Mouse (Mus musculus) heart, adult 8-10 months (tissue): ENCODE data around the gene Ppp1r36. TPM values are rescaled to one million over a fixed set of nuclear protein-coding genes. Genes with fewer than 3 reads are reported as not detected.

Experiments
- DNase-seq: peaks from one replicate; pipeline ENCODE4 v3.0.0; 2022; ENCODE audit warnings: low spot score
- total RNA-seq, 4 experiments: library from RNA; stranded (reverse); gene quantifications; 2 replicates each; pipeline ENCODE4 v1.2.4; 2022

The Ppp1r36 gene
- under 1 TPM in 2 of 4 experiments, not detected in 2; 0.41 to 0.69 TPM for total RNA-seq

GRCm38 (mm10) chr12:76417433-76417854 lies at the start of gene Ppp1r36:
TSS of gene Ppp1r36 (plus strand) at chr12:76417538.
- DNase-seq, result no peak

GRCm38 (mm10) chr12:76368201-76368789 lies 49.0 kb upstream of the Ppp1r36 start:
- DNase-seq, result no peak

GRCm38 (mm10) chr12:76368790-76369205 lies 48.5 kb upstream of the Ppp1r36 start:
- DNase-seq, result no peak

GRCm38 (mm10) chr12:76369206-76369977 lies 47.9 kb upstream of the Ppp1r36 start, which contains the start of gene Zbtb25:
TSS of gene Zbtb25 (minus strand) at chr12:76369602.
- peak; percentile 61 for DNase-seq

GRCm38 (mm10) chr12:76369978-76370830 lies 47.1 kb upstream of the Ppp1r36 start, which contains the start of gene Zbtb1:
TSS of gene Zbtb1 (plus strand) at chr12:76370266.
- DNase-seq, result peak; percentile 66

GRCm38 (mm10) chr12:76370831-76371571 lies 46.3 kb upstream of the Ppp1r36 start:
- DNase-seq, result peak; percentile 63

- no peak for DNase-seq
Measured at GRCm38 (mm10) chr12:76372046-76372445, 45.3 kb upstream of the Ppp1r36 start.

- DNase-seq, result no peak
Measured at GRCm38 (mm10) chr12:76372881-76373818, 44.2 kb upstream of the Ppp1r36 start.

- DNase-seq, result no peak
Measured at GRCm38 (mm10) chr12:76373991-76374390, 43.3 kb upstream of the Ppp1r36 start.

GRCm38 (mm10) chr12:76374911-76375310 lies 42.4 kb upstream of the Ppp1r36 start:
- DNase-seq, result no peak

GRCm38 (mm10) chr12:76375506-76375905 lies 41.8 kb upstream of the Ppp1r36 start:
- no peak for DNase-seq

- no peak for DNase-seq
Measured at GRCm38 (mm10) chr12:76376649-76377048, 40.7 kb upstream of the Ppp1r36 start.

- DNase-seq, result no peak
Measured at GRCm38 (mm10) chr12:76377059-76377458, 40.3 kb upstream of the Ppp1r36 start.

GRCm38 (mm10) chr12:76377726-76378125 lies 39.6 kb upstream of the Ppp1r36 start:
- no peak for DNase-seq

GRCm38 (mm10) chr12:76378556-76378955 lies 38.8 kb upstream of the Ppp1r36 start:
- no peak for DNase-seq

- DNase-seq, result no peak
Measured at GRCm38 (mm10) chr12:76380151-76380550, 37.2 kb upstream of the Ppp1r36 start.

GRCm38 (mm10) chr12:76385342-76385741 lies 32.0 kb upstream of the Ppp1r36 start:
- DNase-seq, result no peak

GRCm38 (mm10) chr12:76388794-76389193 lies 28.5 kb upstream of the Ppp1r36 start:
- no peak for DNase-seq

GRCm38 (mm10) chr12:76391595-76392271 lies 25.6 kb upstream of the Ppp1r36 start:
- DNase-seq, result no peak

GRCm38 (mm10) chr12:76392979-76393378 lies 24.4 kb upstream of the Ppp1r36 start:
- no peak for DNase-seq
